Mouse (Mus musculus): ENCODE measurements around the gene Zfp40.

Zfp40 gene
- long read RNA-seq, experiment 1, full-length matches to known transcripts = 1 of 1 reads
- long read RNA-seq, experiment 1, partial matches to known transcripts = 0 of 1 reads
- long read RNA-seq, experiment 1, other reads (novel, unspliced or antisense) = 0 of 1 reads
- long read RNA-seq, experiment 2 = 0 reads

DNA sequence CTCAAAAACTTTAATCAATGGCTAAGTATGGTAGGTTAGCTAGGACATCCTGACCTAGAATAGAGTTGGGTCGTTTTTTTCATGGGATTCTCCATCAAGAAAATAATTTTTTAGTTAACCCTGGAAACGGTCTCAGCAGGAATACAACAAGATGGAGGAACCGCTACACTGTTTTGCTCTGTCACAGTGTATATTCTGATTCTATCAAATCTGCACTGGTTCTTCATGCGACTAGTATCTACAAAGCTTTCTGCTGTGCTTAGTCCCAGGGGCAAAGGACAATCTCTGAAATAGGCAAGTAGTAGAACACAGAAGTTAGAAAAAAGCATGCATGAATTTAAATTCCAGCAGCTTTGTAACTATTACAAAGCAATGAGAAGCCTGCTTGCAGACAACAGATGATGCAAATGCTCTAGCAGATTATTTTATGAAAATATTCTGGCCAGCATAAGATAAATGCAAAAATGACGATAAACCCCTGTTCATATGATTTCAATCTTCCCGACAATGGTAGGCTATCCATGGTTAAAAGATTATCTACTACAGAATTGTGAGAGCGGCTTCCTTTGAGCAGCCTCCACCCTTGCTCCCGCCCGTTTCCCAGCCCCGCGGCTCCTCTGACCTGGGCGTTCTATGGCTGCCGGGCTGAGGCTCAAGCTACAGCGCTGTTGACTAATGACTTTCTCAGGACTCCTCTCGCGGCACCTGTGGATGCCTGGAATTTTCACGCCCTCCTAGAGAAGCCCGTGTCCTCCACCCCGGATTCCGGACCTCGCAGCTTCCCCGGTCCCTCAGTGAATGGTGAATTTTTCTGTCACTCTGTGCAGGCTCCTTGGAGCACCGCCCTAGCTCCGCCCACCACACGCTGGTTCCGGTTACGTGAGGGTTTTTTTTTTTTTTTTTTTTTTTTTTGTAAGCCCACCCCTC is at the start of gene Zfp40:
Zfp40 (minus strand) TSS at position 800 of the 927 bp plus-strand sequence.
- intact Hi-C loops (cut with DNase I) = loop anchor here (5.0 to 10.0 kb wide), 2 partner anchors 328 to 360 kb away; partner anchors contain the start of gene Zfp945

DNA sequence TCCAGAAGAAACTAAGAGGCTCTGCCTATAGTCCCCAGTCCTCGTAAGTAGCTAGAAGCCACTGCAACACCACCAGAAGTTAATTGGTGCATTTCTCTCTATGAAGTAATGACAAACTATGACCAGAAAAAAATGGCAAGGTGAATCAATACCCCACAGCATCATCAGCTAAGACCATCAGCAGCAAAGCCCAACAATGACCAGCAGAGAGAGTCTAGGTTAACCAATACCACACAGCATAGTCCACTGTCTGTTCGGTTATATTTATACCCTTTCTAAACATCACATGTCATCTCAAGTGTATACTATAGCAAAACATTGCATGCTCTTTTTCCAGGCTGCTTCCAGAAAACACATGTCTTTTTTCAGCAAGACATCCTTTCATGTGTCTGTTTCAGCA is 25.3 kb upstream of the Zfp40 start:
- intact Hi-C loops (cut with DNase I) = no loop called here

DNA sequence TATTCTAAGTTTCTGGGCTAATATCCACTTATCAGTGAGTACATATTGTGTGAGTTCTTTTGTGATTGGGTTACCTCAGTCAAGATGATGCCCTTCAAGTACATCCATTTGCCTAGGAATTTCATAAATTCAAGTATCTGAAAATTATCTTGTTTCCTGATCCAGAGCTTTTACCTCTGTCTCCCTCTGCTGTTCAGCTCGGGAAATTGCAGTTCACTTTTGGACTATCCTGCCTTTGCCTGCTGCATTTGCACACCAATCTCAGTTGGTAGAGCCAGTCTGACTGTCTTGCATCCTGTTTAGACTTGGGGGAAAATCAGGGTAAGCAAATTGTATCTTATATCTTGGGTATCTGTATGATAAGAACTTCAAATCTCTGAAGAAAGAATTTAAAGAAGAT is 6.8 kb upstream of the Zfp40 start:
- intact Hi-C loops (cut with DNase I) = loop anchor here (10.0 kb wide), 1 partner anchor 335 kb away; the partner anchor contains the start of gene Zfp945

DNA sequence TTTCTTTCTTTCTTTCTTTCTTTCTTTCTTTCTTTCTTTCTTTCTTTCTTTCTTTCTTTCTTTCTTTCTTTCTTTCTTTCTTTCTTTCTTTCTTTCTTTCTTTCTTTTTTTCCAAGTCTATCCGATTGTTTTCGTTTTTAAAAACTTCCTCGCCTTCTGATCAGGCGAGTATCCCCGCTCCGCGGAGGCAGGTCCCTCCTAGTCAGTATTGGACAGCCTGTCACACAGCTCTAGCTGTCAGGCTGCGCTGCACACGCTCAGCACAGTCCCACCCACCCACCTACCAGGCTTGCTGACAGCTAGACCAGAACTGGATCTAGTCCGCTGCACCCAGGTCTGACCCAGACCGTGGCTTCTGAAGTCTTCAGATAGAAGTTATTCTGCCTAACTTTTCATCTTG is 389 bp upstream of the Zfp40 start:
- intact Hi-C loops (cut with DNase I) = loop anchor here (5.0 to 10.0 kb wide), 2 partner anchors 329 to 359 kb away; partner anchors contain the start of gene Zfp945

DNA sequence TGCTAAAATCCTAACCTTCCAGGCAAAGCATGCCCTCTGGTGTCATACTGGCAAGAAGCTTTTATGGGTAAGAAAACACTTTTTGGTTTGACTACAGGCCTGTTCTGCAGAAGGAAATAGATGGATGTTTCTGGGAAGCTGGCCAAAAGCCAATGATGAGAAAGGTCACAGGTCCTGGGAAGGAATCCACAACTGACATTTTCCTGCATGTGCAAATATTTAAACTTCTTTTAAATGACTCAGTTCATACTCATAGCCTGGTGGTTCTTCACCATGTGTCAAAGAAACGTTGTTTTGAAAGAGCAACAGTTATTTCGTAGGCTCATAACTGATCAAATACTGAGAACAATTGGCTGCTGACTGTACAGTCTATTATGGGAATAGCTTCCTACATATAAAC is 5.4 kb downstream of the Zfp40 start:
- intact Hi-C loops (cut with DNase I) = no loop called here
